Mouse (Mus musculus): ENCODE data around the gene Atp6v0e. TPM values are rescaled to one million over a fixed set of nuclear protein-coding genes. Genes with fewer than 3 reads are reported as not detected.

Atp6v0e gene
- total and polyA plus RNA-seq, 3 experiments: 190 to 422 (median 226) TPM

DNA sequence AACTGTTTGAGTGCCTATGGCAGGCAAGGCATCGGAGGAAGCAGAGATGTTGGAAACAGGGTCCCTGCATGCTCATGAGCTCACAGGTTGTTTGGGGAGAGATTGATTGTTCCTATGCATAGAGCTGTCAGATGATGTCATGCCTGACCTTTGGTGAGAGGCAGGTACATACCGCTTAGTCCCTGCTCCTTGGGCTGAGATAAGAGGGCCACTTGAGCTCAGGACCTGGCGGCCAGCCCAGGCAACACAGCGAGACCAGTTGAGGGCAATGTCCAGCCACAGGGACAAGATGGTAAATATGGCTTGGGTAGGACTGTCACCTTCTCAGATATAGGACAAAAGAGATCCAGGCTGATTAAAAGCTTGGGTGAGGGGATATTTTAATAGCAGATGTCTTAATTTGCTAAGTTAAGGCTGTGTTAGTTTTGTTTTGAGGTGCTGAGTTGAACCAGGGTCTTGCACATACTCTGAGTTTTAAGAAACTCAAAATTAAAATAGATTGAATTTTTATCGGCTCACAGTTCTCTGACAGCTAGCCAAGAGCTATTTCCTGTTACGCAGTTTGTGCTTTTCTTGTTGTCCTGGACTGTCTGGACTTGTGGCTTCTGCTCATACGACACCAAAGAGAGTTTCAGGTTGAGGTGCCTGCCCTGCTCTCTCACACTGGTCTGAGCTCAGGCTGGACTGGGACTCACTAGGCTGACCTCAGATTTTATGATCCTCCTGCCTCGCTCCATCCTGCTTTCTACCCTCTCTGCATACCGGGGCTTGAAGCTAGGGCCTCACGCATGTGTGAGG lies 37.0 kb downstream of the Atp6v0e start:
- no peaks in the 10 kb centered on the region for H3K4me1 ChIP-seq (ENCODE audit: control insufficient read depth in 1 of 2, insufficient read depth in 2 of 2)
- dilution Hi-C loops (cut with MboI; ENCODE audit: extremely low pct_ligation_motif_present, extremely low pct_unique_long_range_greater_than_20kb, low sequenced_read_pairs): no loop called here

GRCm38 (mm10) chr17:26701565-26701964 lies 38.5 kb downstream of the Atp6v0e start:
- Histone ChIP-seq H3K27ac (ENCODE audit: insufficient read depth, low read depth) (no peak overlapping the region), H3K9ac (ENCODE audit: insufficient read depth, low read depth) (no peak overlapping the region), H3K79me2 (replicated peaks; ENCODE audit: control insufficient read depth, extremely low read depth, insufficient read depth, poor library complexity, severe bottlenecking) (no peaks in the 10 kb centered on the region), H3K4me3 (replicated peaks in 1 of 3; ENCODE audit: low read depth in 2 of 3, low read length in 2 of 3, poor library complexity in 1 of 3) (no peak overlapping the region), H3K9me3 (replicated peaks; ENCODE audit: low read length) (peaks cover 3% of the 10 kb centered on the region), H3K36me3 (replicated peaks in 1 of 2; ENCODE audit: control insufficient read depth in 1 of 2, insufficient read depth in 1 of 2, low read length in 1 of 2) (peaks cover 30 to 69% of the 10 kb centered on the region in 2 experiments), H3K4me2 (ENCODE audit: insufficient read depth, low read depth, poor library complexity, severe bottlenecking) (no peak overlapping the region), H3K4me1 (ENCODE audit: control insufficient read depth in 1 of 2, insufficient read depth in 2 of 2) (no peaks in the 10 kb centered on the region), H3K27me3 (replicated peaks) (no peaks in the 10 kb centered on the region)
- dilution Hi-C loops (cut with MboI; ENCODE audit: extremely low pct_ligation_motif_present, extremely low pct_unique_long_range_greater_than_20kb, low sequenced_read_pairs): no loop called here
- no peak for TF ChIP-seq ZC3H11A (IDR thresholded peaks at IDR 0.05; ENCODE audit: low read depth, low read length)
- no peak for TF ChIP-seq KAT2A (IDR thresholded peaks at IDR 0.05; ENCODE audit: insufficient replicate concordance, low read length)
- TF ChIP-seq NELFE (IDR thresholded peaks at IDR 0.05; ENCODE audit: low read depth, low read length): no peak
- TF ChIP-seq BHLHE40 (IDR thresholded peaks at IDR 0.05; ENCODE audit: low read depth, low read length): no peak
- no peak for TF ChIP-seq USF1 (IDR thresholded peaks at IDR 0.05; ENCODE audit: low read depth, low read length)
- TF ChIP-seq RCOR1 (conservative IDR thresholded peaks at IDR 0.05; ENCODE audit: low read depth, low read length): no peak
- in situ Hi-C loops (cut with MboI; ENCODE audit: low pct_ligation_motif_present, low pct_unique_long_range_greater_than_20kb, low sequenced_read_pairs): no loop called here
- no peak for DNase-seq (ENCODE audit: extremely low read depth)

More for the DNA sequence above, 37.0 kb downstream of the Atp6v0e start:
- no peak for DNase-seq (ENCODE audit: extremely low read depth)
- peaks cover 3% of the 10 kb centered on the region for H3K9me3 ChIP-seq (replicated peaks; ENCODE audit: low read length)
- no peaks in the 10 kb centered on the region for H3K27me3 ChIP-seq (replicated peaks)
- no peaks in the 10 kb centered on the region for H3K79me2 ChIP-seq (replicated peaks; ENCODE audit: control insufficient read depth, extremely low read depth, insufficient read depth, poor library complexity, severe bottlenecking)
- H3K36me3 ChIP-seq (replicated peaks in 1 of 2; ENCODE audit: control insufficient read depth in 1 of 2, insufficient read depth in 1 of 2, low read length in 1 of 2): peaks cover 39 to 83% of the 10 kb centered on the region in 2 experiments
- no peak for TF ChIP-seq NRF1 (IDR thresholded peaks at IDR 0.05; ENCODE audit: low read depth, low read length)
- TF ChIP-seq POLR2AphosphoS2 (IDR thresholded peaks at IDR 0.05; ENCODE audit: low read depth, low read length): no peak
- no peak for TF ChIP-seq UBTF (IDR thresholded peaks at IDR 0.05; ENCODE audit: low read depth, low read length)
- TF ChIP-seq RCOR1 (conservative IDR thresholded peaks at IDR 0.05; ENCODE audit: low read depth, low read length): no peak
- no peak for TF ChIP-seq MAFK (IDR thresholded peaks at IDR 0.05; ENCODE audit: insufficient replicate concordance, low read length)
- no peak for TF ChIP-seq MYC (IDR thresholded peaks at IDR 0.05; ENCODE audit: low read depth, low read length)
- TF ChIP-seq MAX (IDR thresholded peaks at IDR 0.05; ENCODE audit: low read length): no peak
- TF ChIP-seq ZKSCAN1 (IDR thresholded peaks at IDR 0.05; ENCODE audit: borderline replicate concordance, low read depth, low read length): no peak
- no peak for TF ChIP-seq TBP (conservative IDR thresholded peaks at IDR 0.05; ENCODE audit: low read depth, low read length)
- TF ChIP-seq CHD1 (IDR thresholded peaks at IDR 0.05; ENCODE audit: low read depth, low read length): no peak
- no peak for TF ChIP-seq ZNF384 (IDR thresholded peaks at IDR 0.05; ENCODE audit: low read depth, low read length)
- no peak for TF ChIP-seq KAT2A (IDR thresholded peaks at IDR 0.05; ENCODE audit: insufficient replicate concordance, low read length)
- TF ChIP-seq PAX5 (IDR thresholded peaks at IDR 0.05; ENCODE audit: low read length): no peak
- no peak for TF ChIP-seq CHD2 (IDR thresholded peaks at IDR 0.05; ENCODE audit: low read length)
- TF ChIP-seq HCFC1 (IDR thresholded peaks at IDR 0.05; ENCODE audit: low read depth, low read length): no peak
- TF ChIP-seq BHLHE40 (IDR thresholded peaks at IDR 0.05; ENCODE audit: low read depth, low read length): no peak
- H3K27ac ChIP-seq (ENCODE audit: insufficient read depth, low read depth): no peak overlapping the region
- in situ Hi-C loops (cut with MboI; ENCODE audit: low pct_ligation_motif_present, low pct_unique_long_range_greater_than_20kb, low sequenced_read_pairs): no loop called here
- H3K9ac ChIP-seq (ENCODE audit: insufficient read depth, low read depth): no peak overlapping the region
- H3K4me2 ChIP-seq (ENCODE audit: insufficient read depth, low read depth, poor library complexity, severe bottlenecking): no peak overlapping the region
- H3K4me3 ChIP-seq (replicated peaks in 1 of 3; ENCODE audit: low read depth in 2 of 3, low read length in 2 of 3, poor library complexity in 1 of 3): no peak overlapping the region
